Mouse (Mus musculus) hindbrain, embryonic 15.5 days (tissue): Measurements from ENCODE around the gene Bud23. TPM values are rescaled to one million over a fixed set of nuclear protein-coding genes. Genes with fewer than 3 reads are reported as not detected.

Experiments used
- ATAC-seq: fragments of 200-750 bp; cut with Nextera tagmentation; 2 replicates; pipeline ENCODE4 v1.8.0; 2017; ENCODE audit warnings: low read depth, moderate number of reproducible peaks, moderate TSS enrichment; ENCODE audit not compliant: low FRiP score
- H3K27ac ChIP-seq: fragments of 300-500 bp; sonication (generic); replicated peaks from 2 replicates; pipeline ENCODE4 v1.5.1; 2015; ENCODE audit warnings: mild to moderate bottlenecking, inconsistent platforms
- H3K27me3 ChIP-seq: fragments of 300-500 bp; sonication (generic); 2 replicates; pipeline ENCODE4 v1.6.1; 2015; ENCODE audit warnings: control low read depth, inconsistent platforms
- H3K36me3 ChIP-seq: fragments of 300-500 bp; sonication (generic); 2 replicates; pipeline ENCODE4 v1.6.1; 2015; ENCODE audit warnings: control low read depth, inconsistent platforms
- H3K4me1 ChIP-seq: fragments of 300-500 bp; sonication (generic); replicated peaks from 2 replicates; pipeline ENCODE4 v1.6.1; 2015; ENCODE audit warnings: control low read depth, inconsistent platforms
- H3K4me2 ChIP-seq: fragments of 300-500 bp; sonication (generic); 2 replicates; pipeline ENCODE4 v1.6.1; 2015; ENCODE audit warnings: moderate library complexity, mild to moderate bottlenecking, inconsistent platforms
- H3K4me3 ChIP-seq: fragments of 300-500 bp; sonication (generic); 2 replicates; pipeline ENCODE4 v1.5.1; 2015; ENCODE audit warnings: mild to moderate bottlenecking, inconsistent platforms
- H3K9ac ChIP-seq: fragments of 300-500 bp; sonication (generic); 2 replicates; pipeline ENCODE4 v1.6.1; 2015; ENCODE audit warnings: inconsistent platforms
- H3K9me3 ChIP-seq: fragments of 300-500 bp; sonication (generic); 2 replicates; pipeline ENCODE4 v1.6.1; 2016; ENCODE audit warnings: control low read depth, inconsistent platforms
- WGBS: fragments of 180-500 bp; shearing (Covaris S2); methylation state at CpG from one replicate; pipeline ENCODE4 v1.1.7; 2015; 5-methylcytosine and 5-hydroxymethylcytosine counted together
- polyA plus RNA-seq: library from polyadenylated mRNA; unstranded; fragments of >200 nt; fragmentation: Nextera tagmentation; extraction: Ambion mirVana; gene quantifications from 2 replicates; pipeline ENCODE4 v1.2.1, GENCODE M21; 2015

Bud23 gene
- polyA plus RNA-seq, 1 experiment from 2014 or later: 76.3 TPM

- ATAC-seq: no peak
- H3K9ac ChIP-seq: no peak overlapping the region
- 0 out of 2 replicates have a peak overlapping the region, but pooled peaks have one; percentile 5 for H3K4me3 ChIP-seq
Measured at GRCm38 (mm10) chr5:135012671-135013441, 51.9 kb downstream of the Bud23 start.

GRCm38 (mm10) chr5:135011809-135012613 is 52.7 kb downstream of the Bud23 start:
- H3K4me1 ChIP-seq: peaks cover 34% of the 10 kb centered on the region
- no peaks in the 10 kb centered on the region for H3K27me3 ChIP-seq
- no peaks in the 10 kb centered on the region for H3K36me3 ChIP-seq
- H3K27ac ChIP-seq: no peak overlapping the region; the same call in 1 of the 2 replicates
- ATAC-seq: no peak
- H3K9me3 ChIP-seq: no peaks in the 10 kb centered on the region
- peak overlapping the region; percentile 14; the same call in 1 of the 2 replicates for H3K9ac ChIP-seq
- peak overlapping the region; percentile 5; the same call in 1 of the 2 replicates for H3K4me3 ChIP-seq
- H3K4me2 ChIP-seq: peak overlapping the region; percentile 41
- 20% methylated on average over 26 of the region's 26 CpGs for WGBS

More at GRCm38 (mm10) chr5:135012671-135013441, 51.9 kb downstream of the Bud23 start:
- Histone ChIP-seq H3K4me2 (peak overlapping the region; percentile 41), H3K9me3 (no peaks in the 10 kb centered on the region), H3K36me3 (no peaks in the 10 kb centered on the region), H3K4me1 (peaks cover 32% of the 10 kb centered on the region), H3K27me3 (no peaks in the 10 kb centered on the region), H3K27ac (no peak overlapping the region)
- WGBS: 5% methylated on average over 16 of the region's 16 CpGs

GRCm38 (mm10) chr5:135010841-135011743 is 53.7 kb downstream of the Bud23 start:
- no peak overlapping the region for H3K4me3 ChIP-seq
- WGBS: 86% methylated on average over 25 of the region's 25 CpGs
- H3K9ac ChIP-seq: no peak overlapping the region
- H3K27ac ChIP-seq: no peak overlapping the region
- H3K27me3 ChIP-seq: no peaks in the 10 kb centered on the region
- H3K4me1 ChIP-seq: peaks cover 34% of the 10 kb centered on the region
- H3K36me3 ChIP-seq: no peaks in the 10 kb centered on the region
- peak overlapping the region; percentile 86 for H3K4me2 ChIP-seq
- H3K9me3 ChIP-seq: no peaks in the 10 kb centered on the region
- no peak for ATAC-seq

- WGBS: 59% methylated on average over 7 of the region's 7 CpGs
- Histone ChIP-seq H3K9me3 (no peaks in the 10 kb centered on the region), H3K27ac (peak overlapping the region; percentile 100), H3K4me1 (peaks cover 34% of the 10 kb centered on the region), H3K4me2 (peak overlapping the region; percentile 86), H3K27me3 (no peaks in the 10 kb centered on the region), H3K9ac (peak overlapping the region; percentile 71), H3K4me3 (peak overlapping the region; percentile 86), H3K36me3 (no peaks in the 10 kb centered on the region)
- no peak for ATAC-seq
Measured at GRCm38 (mm10) chr5:135010320-135010709, 54.4 kb downstream of the Bud23 start.

DNA sequence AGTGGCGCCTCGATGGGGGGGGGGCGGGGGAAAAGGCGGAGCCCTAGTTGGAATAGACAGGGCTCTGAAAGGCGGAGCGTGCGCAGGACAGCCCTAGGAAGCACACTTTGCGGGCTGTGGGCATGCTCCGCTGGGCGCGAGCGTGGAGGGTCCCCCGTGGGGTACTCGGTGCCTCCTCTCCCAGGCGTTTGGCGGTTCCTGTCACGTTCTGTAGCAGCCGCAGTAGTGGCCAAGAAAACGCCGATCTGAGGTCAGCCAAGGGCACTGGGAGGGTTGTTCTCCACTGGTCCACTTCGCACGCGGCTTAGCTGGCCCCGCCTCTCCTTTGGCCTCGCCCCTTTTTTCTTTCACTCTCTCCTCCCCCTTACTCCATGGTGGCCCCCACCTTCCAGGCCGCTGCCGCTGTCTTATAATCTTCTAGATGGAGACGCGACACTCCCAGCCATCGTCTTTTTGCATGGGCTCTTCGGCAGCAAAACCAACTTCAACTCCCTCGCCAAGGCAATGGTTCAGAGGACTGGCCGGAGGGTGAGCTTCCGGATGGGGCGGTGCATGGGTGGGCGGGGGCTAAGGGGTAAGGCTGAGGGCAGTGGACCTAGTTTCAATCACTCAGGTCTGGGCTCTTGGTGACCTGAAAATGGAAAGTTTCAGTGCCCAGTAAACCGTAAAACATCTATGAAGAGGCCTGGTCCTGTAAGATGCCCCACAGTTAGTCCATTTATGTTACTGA is 55.0 kb downstream of the Bud23 start:
- 1% methylated on average over 37 of the region's 37 CpGs for WGBS
- H3K36me3 ChIP-seq: no peaks in the 10 kb centered on the region
- H3K4me1 ChIP-seq: peaks cover 34% of the 10 kb centered on the region
- peak overlapping the region; percentile 71 for H3K9ac ChIP-seq
- H3K4me2 ChIP-seq: peak overlapping the region; percentile 86
- no peaks in the 10 kb centered on the region for H3K27me3 ChIP-seq
- ATAC-seq: peak; percentile 87
- H3K9me3 ChIP-seq: no peaks in the 10 kb centered on the region
- H3K27ac ChIP-seq: peak overlapping the region; percentile 100
- peak overlapping the region; percentile 86 for H3K4me3 ChIP-seq

DNA sequence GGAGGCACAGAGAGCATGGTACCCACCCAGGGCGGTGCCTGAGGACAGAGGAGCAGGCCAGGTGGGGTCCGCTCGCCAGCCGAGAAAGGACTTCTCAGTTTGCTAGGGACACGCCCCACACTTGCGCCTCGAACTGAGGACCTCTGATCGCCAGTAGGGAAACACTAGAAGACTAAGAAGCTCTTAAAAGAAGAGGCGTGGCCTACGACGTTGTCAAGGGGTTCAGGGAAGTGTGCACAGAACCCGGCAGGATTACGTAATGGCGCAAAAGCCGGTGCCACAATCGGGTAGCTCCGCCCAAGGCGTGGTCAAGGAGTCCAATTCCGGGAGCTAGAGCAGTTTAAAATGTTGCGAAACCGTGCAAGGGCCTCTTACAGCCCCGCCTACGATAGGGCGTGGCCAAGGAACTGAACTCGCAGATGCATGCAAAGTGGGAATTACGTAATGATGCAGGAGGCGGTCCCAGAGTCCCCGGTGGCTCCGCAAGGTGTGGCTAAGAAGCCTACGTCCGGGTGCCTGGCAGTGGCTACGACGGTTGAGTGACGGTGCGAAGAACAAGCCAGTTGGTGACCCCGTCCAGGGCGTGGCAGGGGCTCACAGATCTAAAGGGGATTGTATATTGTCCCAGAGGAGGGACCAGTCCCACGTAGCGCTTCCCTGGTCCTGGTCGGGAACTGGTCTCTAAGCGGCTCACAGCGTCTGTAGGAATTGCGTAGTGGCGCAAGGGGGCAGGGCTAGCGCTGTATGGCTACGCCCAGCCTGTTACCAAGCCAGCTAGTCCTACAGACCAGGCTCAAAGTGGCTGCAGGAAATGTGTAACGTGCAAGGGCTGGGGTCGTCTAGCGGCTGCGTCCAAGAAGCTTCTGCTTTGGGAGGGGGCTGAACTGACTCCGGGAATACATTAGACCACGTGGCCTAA is 55.8 kb downstream of the Bud23 start, which contains the start of gene Abhd11:
TSS of gene Abhd11 (plus strand) at position 482 of the 919 bp plus-strand sequence.
- 0% methylated on average over 52 of the region's 52 CpGs for WGBS
- no peaks in the 10 kb centered on the region for H3K9me3 ChIP-seq
- no peaks in the 10 kb centered on the region for H3K27me3 ChIP-seq
- peak; percentile 91 for ATAC-seq
- peak within 1 kb of the TSS; percentile 71 for H3K9ac ChIP-seq
- H3K4me1 ChIP-seq: peaks cover 34% of the 10 kb centered on the region
- peak within 1 kb of the TSS; percentile 86 for H3K4me2 ChIP-seq
- H3K27ac ChIP-seq: peak within 1 kb of the TSS; percentile 100
- H3K4me3 ChIP-seq: peak within 1 kb of the TSS; percentile 86
- H3K36me3 ChIP-seq: no peaks in the 10 kb centered on the region

DNA sequence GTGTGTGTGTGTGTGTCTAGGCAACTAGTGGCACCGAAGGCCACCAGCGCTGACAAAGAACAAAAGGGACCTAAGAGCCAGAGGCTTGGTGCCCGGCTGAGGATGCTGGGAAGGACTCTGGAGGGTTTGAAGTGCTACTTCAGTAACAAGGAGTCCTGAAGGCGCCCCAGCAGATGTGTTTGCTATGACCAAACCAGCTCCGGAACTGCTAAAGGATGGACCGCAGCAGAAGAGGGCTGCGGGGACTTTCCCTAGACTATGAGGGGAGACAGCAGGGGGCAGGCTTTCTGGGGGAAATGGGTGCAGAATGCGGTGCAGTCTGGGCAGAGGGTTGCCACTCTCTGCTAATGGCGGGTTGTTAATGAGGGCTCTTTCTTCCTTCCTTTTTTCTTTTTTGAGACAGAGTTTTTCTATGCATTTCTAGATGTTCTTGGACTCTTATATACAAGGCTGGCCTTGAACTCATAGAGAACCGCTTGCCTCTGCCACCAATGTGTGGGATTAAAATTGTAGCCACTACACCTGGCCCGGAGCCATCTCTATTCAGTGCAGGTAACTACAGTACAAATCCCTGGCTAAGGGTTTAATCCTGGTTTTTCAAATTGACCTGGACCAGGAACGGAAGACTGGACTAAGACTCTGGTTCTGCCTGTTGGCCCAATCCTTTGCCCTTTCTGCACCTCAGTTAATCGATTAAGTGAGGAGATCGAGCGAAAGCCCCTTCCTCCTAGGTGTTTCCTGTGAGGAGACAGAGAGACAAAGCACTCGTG is 56.8 kb downstream of the Bud23 start:
- ATAC-seq: no peak
- H3K36me3 ChIP-seq: no peaks in the 10 kb centered on the region
- WGBS: 38% methylated on average over 16 of the region's 16 CpGs
- peak overlapping the region; percentile 86 for H3K4me3 ChIP-seq
- H3K27ac ChIP-seq: peak overlapping the region; percentile 100
- H3K27me3 ChIP-seq: no peaks in the 10 kb centered on the region
- H3K4me1 ChIP-seq: peaks cover 33% of the 10 kb centered on the region
- H3K9ac ChIP-seq: peak overlapping the region; percentile 71
- H3K9me3 ChIP-seq: no peaks in the 10 kb centered on the region
- H3K4me2 ChIP-seq: peak overlapping the region; percentile 86
